Mouse (Mus musculus): ENCODE data around the gene Rfx7. TPM values are rescaled to one million over a fixed set of nuclear protein-coding genes. Genes with fewer than 3 reads are reported as not detected.

The Rfx7 gene
- polyA plus RNA-seq, 1 experiment from 2014 or later, result 12.4 TPM

DNA sequence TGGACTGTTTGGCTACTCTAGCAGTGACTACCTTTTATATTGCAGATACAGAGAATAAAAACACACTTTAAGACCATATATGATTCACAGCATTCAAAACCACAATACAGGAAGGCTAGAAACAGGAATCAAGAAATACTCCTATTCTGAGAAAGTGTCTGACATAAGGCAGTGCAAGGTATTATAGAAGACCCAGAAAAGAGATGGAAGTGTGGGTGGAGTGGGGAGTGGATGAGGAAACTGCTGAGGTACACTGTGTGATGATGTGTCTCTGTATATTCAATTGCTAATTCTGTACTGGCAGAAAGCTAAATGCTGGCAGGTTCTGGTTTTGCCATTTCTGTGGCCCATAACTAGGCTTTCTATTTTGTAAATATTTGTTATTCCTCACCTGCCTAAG, 11.2 kb upstream of the Rfx7 start:
- no peaks in the 10 kb centered on the region for H3K27me3 ChIP-seq
- H3K9me3 ChIP-seq, result no peaks in the 10 kb centered on the region
- no peak overlapping the region for H3K27ac ChIP-seq
- ATAC-seq (ENCODE audit: insufficient number of reproducible peaks, insufficient read depth, low FRiP score, low TSS enrichment, low read depth), result no peak
- no peak overlapping the region for H3K4me2 ChIP-seq
- H3K4me1 ChIP-seq, result no peaks in the 10 kb centered on the region
- H3K9ac ChIP-seq, result no peak overlapping the region
- no peaks in the 10 kb centered on the region for H3K36me3 ChIP-seq
- no peak overlapping the region for H3K4me3 ChIP-seq

DNA sequence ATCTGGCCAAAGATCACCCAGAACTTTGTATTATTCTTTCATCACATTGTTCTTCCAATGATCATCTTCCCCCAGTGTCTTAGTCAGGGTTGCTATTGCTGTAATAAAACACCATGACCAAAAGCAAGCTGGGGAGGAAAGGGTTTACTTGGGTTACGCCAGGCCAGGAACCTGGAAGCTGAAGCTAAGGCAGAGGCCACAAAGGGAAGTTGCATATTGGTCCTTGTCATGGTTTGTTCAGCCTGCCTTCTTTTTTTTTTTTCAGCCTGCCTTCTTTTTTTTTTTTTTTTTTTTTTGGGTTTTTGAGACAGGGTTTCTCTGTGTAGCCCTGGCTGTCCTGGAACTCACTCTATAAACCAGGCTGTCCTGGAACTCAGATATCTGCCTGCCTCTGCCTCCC, 5.9 kb upstream of the Rfx7 start:
- H3K27me3 ChIP-seq, result no peaks in the 10 kb centered on the region
- no peaks in the 10 kb centered on the region for H3K36me3 ChIP-seq
- H3K27ac ChIP-seq, result no peak overlapping the region
- H3K9me3 ChIP-seq, result no peaks in the 10 kb centered on the region
- no peak for ATAC-seq (ENCODE audit: insufficient number of reproducible peaks, insufficient read depth, low FRiP score, low TSS enrichment, low read depth)
- 72% methylated on average over 1 of the region's 1 CpGs for WGBS
- H3K4me3 ChIP-seq, result no peak overlapping the region
- no peak overlapping the region for H3K4me2 ChIP-seq
- no peak overlapping the region for H3K9ac ChIP-seq
- peaks cover 9% of the 10 kb centered on the region for H3K4me1 ChIP-seq

DNA sequence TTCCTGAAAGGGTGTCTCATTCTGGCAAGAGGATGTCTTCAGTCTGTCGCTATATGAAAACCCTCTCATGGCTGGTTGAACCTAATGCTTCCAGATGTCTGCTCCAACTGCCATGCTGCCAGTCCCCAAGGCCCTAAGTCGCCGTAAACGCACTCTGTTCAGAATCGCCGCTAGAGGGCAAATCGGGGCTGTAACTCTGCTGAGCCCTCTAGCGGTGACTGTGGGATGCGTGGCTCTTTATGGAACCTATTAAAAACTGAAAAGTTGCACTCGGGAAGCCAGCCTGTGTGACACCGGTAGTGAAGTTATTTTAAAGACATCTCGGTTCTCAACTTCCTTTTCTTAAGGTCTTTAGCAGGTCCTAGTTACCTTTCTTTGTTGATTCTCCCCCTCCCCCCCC, 1.8 kb upstream of the Rfx7 start:
- H3K4me2 ChIP-seq, result peak overlapping the region; percentile 67; the same call in 1 of the 2 replicates
- under 1% methylated on average over 12 of the region's 12 CpGs for WGBS

DNA sequence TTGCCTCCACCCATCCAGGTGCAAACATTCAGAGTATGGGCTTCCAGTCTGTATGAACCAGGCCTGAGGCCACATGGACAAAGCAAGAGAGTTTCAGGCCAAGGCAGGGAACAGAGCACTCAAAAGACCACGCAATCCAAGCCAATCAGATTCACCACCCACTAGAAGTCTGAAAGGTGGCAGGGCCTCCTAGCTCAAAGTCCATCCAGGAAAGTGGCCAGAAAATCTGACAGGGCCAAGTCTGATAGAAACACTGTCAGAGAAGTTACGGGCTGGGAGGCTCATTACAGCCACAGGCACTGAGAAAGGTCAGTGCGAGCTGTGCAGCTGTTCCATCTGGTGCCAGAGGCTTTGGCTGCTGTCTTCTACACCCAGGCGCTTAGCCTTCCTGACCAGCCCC, 1.2 kb upstream of the Rfx7 start:
- 25% methylated on average over 4 of the region's 4 CpGs for WGBS
- no peaks in the 10 kb centered on the region for H3K36me3 ChIP-seq
- no peaks in the 10 kb centered on the region for H3K27me3 ChIP-seq
- peaks cover 12% of the 10 kb centered on the region for H3K4me1 ChIP-seq
- peak overlapping the region; percentile 99 for H3K27ac ChIP-seq
- H3K4me2 ChIP-seq, result peak overlapping the region; percentile 67
- no peaks in the 10 kb centered on the region for H3K9me3 ChIP-seq
- no peak for ATAC-seq (ENCODE audit: insufficient number of reproducible peaks, insufficient read depth, low FRiP score, low TSS enrichment, low read depth)
- peak overlapping the region; percentile 95 for H3K9ac ChIP-seq
- peak overlapping the region; percentile 95 for H3K4me3 ChIP-seq

More for the DNA sequence above, 1.8 kb upstream of the Rfx7 start:
- no peak for ATAC-seq (ENCODE audit: insufficient number of reproducible peaks, insufficient read depth, low FRiP score, low TSS enrichment, low read depth)
- Histone ChIP-seq H3K4me3 (no peak overlapping the region), H3K9me3 (no peaks in the 10 kb centered on the region), H3K36me3 (no peaks in the 10 kb centered on the region), H3K4me1 (peaks cover 12% of the 10 kb centered on the region), H3K27me3 (no peaks in the 10 kb centered on the region), H3K27ac (no peak overlapping the region), H3K9ac (no peak overlapping the region)

DNA sequence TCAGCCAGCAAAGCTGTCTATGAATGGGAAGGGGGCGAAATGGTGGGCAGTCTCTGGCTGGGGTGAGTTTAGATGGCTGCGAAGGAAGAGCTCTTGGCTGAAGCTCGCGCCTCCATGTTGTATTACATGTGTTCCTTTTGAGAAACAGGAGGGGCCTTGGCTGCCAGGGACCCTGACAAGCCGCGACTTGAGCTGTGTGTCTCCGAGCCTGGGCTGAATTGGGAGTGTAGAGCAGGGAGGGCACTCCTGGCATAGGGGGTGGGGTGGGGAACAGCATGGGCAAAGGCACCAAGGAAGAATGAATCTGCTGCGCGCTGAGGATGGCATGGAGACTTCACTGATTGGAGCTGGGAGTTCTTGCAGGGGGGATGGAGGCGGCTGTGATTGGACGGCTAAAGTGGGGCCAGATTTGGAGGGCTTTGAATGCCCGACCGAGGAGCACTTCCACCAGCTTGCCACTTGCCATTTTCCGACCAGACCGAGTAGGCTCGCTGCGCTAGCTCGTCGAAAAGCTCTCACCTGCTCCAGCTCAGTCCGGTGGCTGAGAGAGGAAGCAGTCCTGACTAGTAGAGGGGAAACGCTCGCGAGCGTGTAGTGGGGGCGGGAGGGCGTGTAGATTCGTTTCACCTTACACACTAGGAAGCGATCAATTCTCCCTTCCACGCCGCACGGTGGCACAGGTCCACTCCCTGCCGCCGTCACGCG, 597 bp upstream of the Rfx7 start:
- no peaks in the 10 kb centered on the region for H3K27me3 ChIP-seq
- WGBS, result 1% methylated on average over 35 of the region's 35 CpGs

DNA sequence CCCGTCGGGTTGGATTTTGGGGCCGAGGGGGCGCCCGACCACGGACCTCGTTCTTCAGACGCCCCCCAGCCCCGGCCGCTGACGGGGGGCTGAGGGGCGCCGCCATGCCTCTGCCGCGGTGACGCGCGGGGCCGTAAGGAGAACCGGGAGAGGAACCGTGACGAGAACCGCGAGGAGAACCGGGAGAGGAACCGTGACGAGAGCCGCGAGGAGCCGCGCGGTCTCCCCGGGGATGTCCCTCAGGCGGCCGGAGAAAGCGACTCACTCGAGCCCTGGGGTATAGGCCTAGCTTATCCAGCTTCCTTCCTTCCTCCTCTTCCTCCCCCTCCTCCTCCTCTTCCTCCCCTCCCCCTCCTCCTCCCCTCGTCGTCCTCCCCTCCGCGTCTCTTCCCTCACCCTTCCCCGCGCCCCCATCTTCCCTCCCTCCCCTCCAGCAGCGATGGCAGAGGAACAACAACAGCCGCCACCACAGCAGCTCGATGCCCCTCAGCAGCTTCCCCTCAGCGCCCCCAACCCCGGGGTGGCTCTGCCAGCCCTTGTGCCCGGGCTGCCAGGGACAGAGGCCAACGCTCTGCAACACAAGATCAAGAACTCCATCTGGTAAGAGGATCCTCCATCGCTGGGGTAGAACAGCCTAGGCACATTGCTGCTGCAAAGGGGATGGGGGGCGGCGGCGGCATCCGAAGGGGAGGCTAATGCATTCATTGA, 495 bp downstream of the Rfx7 start:
- ATAC-seq (ENCODE audit: insufficient number of reproducible peaks, insufficient read depth, low FRiP score, low TSS enrichment, low read depth), result peak; percentile 29; the same call in 1 of the 2 replicates
- no peaks in the 10 kb centered on the region for H3K27me3 ChIP-seq
- H3K36me3 ChIP-seq, result no peaks in the 10 kb centered on the region
- peak overlapping the region; percentile 95 for H3K4me3 ChIP-seq
- H3K9ac ChIP-seq, result peak overlapping the region; percentile 95
- peak overlapping the region; percentile 99 for H3K27ac ChIP-seq
- under 1% methylated on average over 54 of the region's 55 CpGs for WGBS
- peak overlapping the region; percentile 67 for H3K4me2 ChIP-seq
- no peaks in the 10 kb centered on the region for H3K9me3 ChIP-seq
- H3K4me1 ChIP-seq, result peaks cover 12% of the 10 kb centered on the region

More for the DNA sequence above, 597 bp upstream of the Rfx7 start:
- H3K4me3 ChIP-seq, result peak overlapping the region; percentile 95
- H3K9ac ChIP-seq, result peak overlapping the region; percentile 95
- peak; percentile 91 for ATAC-seq (ENCODE audit: insufficient number of reproducible peaks, insufficient read depth, low FRiP score, low TSS enrichment, low read depth)
- H3K9me3 ChIP-seq, result no peaks in the 10 kb centered on the region
- H3K4me1 ChIP-seq, result peaks cover 12% of the 10 kb centered on the region
- H3K36me3 ChIP-seq, result no peaks in the 10 kb centered on the region
- H3K4me2 ChIP-seq, result peak overlapping the region; percentile 67
- H3K27ac ChIP-seq, result peak overlapping the region; percentile 99

DNA sequence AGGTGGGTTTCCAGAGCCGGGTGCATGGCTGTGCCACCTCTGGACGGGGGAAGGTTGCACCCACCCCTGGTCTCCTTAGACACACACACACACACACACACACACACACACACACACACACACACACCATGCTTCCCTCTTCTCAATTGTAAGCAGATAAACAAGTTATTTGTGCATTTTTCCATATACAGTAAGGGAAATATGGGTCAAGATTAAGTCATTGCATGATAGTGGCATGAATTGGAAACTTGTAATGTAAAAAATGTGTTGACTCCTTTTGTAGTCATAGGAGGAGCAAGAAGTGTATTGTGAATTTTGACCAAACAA, 1.0 kb downstream of the Rfx7 start:
- H3K4me1 ChIP-seq, result peaks cover 12% of the 10 kb centered on the region
- peak overlapping the region; percentile 95 for H3K9ac ChIP-seq
- WGBS, result 0% methylated on average over 2 of the region's 2 CpGs
- H3K4me2 ChIP-seq, result peak overlapping the region; percentile 67
- H3K27ac ChIP-seq, result peak overlapping the region; percentile 99
- no peaks in the 10 kb centered on the region for H3K9me3 ChIP-seq
- H3K36me3 ChIP-seq, result no peaks in the 10 kb centered on the region
- peak overlapping the region; percentile 95 for H3K4me3 ChIP-seq
- H3K27me3 ChIP-seq, result no peaks in the 10 kb centered on the region
- ATAC-seq (ENCODE audit: insufficient number of reproducible peaks, insufficient read depth, low FRiP score, low TSS enrichment, low read depth), result no peak

DNA sequence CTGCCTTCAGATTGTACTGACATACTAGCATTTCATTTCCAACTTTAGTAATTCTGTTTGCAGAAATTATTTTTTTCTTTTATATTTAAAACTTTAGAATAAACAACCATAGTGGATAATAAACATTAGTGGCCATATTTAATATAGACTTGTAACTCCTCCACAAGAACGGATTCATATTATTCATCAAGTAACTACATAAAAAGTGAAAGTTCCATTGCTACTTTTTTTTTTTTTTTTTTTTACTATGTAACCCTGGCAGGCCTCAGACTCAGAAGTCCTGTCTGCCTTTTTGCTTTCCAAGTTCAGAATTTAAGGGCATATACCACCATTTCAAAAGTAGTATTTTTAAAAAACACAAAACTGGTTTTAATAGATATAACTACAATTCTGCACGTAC, 2.9 kb downstream of the Rfx7 start:
- Histone ChIP-seq H3K9ac (no peak overlapping the region), H3K4me2 (peak overlapping the region; percentile 67), H3K4me3 (no peak overlapping the region), H3K27ac (no peak overlapping the region), H3K27me3 (no peaks in the 10 kb centered on the region), H3K36me3 (no peaks in the 10 kb centered on the region), H3K4me1 (peaks cover 12% of the 10 kb centered on the region), H3K9me3 (no peaks in the 10 kb centered on the region)
- no peak for ATAC-seq (ENCODE audit: insufficient number of reproducible peaks, insufficient read depth, low FRiP score, low TSS enrichment, low read depth)
- WGBS, result 77% methylated on average over 2 of the region's 2 CpGs

DNA sequence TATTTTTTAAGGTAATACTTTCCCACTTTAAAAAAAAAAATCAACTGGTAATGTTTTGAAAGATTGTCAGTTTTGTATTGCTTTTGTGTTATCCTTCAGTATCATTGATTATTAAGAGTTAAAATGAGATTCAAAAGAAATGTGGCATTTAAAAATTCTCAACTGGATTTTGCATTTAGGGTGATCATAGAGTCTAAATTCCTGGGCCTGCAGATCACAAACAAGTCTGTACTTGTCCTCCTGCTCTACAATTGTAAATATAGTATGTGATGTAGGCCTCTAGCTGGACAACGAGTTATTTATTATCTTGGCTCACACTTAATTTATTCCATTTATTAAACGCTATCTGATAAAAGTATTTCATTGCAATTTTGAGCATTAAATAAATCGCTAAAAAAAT, 3.4 kb downstream of the Rfx7 start:
- ATAC-seq (ENCODE audit: insufficient number of reproducible peaks, insufficient read depth, low FRiP score, low TSS enrichment, low read depth), result no peak
- peaks cover 8% of the 10 kb centered on the region for H3K4me1 ChIP-seq
- H3K27me3 ChIP-seq, result no peaks in the 10 kb centered on the region
- H3K9me3 ChIP-seq, result no peaks in the 10 kb centered on the region
- no peak overlapping the region for H3K4me3 ChIP-seq
- no peak overlapping the region for H3K4me2 ChIP-seq
- no peak overlapping the region for H3K9ac ChIP-seq
- 82% methylated on average over 3 of the region's 3 CpGs for WGBS
- H3K27ac ChIP-seq, result no peak overlapping the region
- H3K36me3 ChIP-seq, result peaks cover 3% of the 10 kb centered on the region; the same call in 1 of the 2 replicates

DNA sequence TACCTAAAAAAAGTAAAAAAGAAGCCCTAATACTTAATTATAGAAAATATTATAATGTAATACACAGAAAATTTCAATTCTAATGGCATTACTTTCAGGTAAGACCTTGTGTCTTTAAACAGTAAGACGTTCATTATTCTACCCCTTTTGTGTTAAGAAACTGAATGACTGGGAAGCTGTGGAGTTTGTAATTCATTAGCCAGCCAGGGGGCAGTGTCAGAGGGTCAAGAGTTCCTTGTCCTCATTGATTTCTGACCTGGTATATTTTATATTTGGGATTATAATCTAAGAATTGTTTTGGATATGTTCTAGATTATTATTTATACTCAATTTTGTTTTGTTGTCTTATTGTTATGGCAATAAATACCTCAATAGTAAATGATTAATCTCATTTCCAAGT, 5.0 kb downstream of the Rfx7 start:
- ATAC-seq (ENCODE audit: insufficient number of reproducible peaks, insufficient read depth, low FRiP score, low TSS enrichment, low read depth), result no peak
- no peaks in the 10 kb centered on the region for H3K4me1 ChIP-seq
- H3K27ac ChIP-seq, result no peak overlapping the region
- H3K36me3 ChIP-seq, result peaks cover 6% of the 10 kb centered on the region; the same call in 1 of the 2 replicates
- WGBS, result 68% methylated on average over 1 of the region's 1 CpGs
- no peak overlapping the region for H3K4me2 ChIP-seq
- no peak overlapping the region for H3K4me3 ChIP-seq
- no peaks in the 10 kb centered on the region for H3K27me3 ChIP-seq
- H3K9me3 ChIP-seq, result no peaks in the 10 kb centered on the region
- H3K9ac ChIP-seq, result no peak overlapping the region

DNA sequence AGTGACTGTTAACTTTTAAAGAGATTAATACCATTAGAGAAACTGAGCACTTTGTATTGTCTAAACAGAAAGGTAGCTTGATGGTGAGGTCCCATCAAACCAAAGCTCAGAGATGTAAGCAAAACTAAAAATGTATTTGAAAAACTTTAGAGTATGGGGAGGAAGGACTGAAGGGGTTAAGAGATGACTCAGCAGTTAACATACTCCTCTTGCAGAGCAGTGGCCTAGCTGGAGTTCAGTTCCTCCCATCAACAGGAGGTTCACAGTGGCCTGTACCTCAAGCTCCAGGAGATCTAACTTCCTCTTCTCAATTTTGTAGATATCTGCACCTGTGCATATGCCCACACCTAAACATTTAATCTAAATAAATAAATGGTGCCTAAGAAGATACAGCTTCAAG, 11.6 kb downstream of the Rfx7 start:
- no peak for ATAC-seq (ENCODE audit: insufficient number of reproducible peaks, insufficient read depth, low FRiP score, low TSS enrichment, low read depth)
- Histone ChIP-seq H3K4me2 (no peak overlapping the region), H3K27me3 (no peaks in the 10 kb centered on the region), H3K9ac (no peak overlapping the region), H3K9me3 (no peaks in the 10 kb centered on the region; the same call in 1 of the 2 replicates), H3K4me1 (no peaks in the 10 kb centered on the region), H3K4me3 (no peak overlapping the region), H3K36me3 (peaks cover 9% of the 10 kb centered on the region; the same call in 1 of the 2 replicates), H3K27ac (no peak overlapping the region)

DNA sequence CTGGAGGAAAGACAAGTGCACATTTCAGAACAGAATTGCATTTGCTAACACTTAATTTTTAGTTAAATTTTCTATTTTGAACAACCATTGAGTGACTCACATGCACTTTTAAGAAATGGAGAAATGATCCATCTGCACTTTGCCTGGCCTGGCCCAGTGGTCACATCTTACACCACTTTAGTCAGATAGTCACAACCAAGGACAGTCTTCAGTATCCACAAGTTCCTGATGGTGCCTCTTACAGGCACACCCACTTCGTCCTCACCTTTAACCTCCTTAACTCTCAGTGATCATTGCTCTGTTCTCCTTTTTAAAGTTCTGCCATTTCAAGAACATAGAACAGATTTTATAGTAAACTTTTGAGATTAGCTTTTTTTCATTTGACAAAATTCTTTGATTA, 26.7 kb downstream of the Rfx7 start:
- H3K27me3 ChIP-seq, result no peaks in the 10 kb centered on the region
- no peaks in the 10 kb centered on the region for H3K4me1 ChIP-seq
- H3K9ac ChIP-seq, result no peak overlapping the region
- 0 out of 2 replicates have a peak, but pooled peaks cover 3% of the 10 kb centered on the region for H3K36me3 ChIP-seq
- H3K4me2 ChIP-seq, result no peak overlapping the region
- H3K9me3 ChIP-seq, result no peaks in the 10 kb centered on the region
- WGBS, result 86% methylated on average over 1 of the region's 1 CpGs
- H3K27ac ChIP-seq, result no peak overlapping the region
- ATAC-seq (ENCODE audit: insufficient number of reproducible peaks, insufficient read depth, low FRiP score, low TSS enrichment, low read depth), result no peak
- no peak overlapping the region for H3K4me3 ChIP-seq
